Mouse (Mus musculus): ENCODE data around the gene Zfp93. TPM values are rescaled to one million over a fixed set of nuclear protein-coding genes. Genes with fewer than 3 reads are reported as not detected.
"Not testable (repeated sequence)": the region's sequence is repeated elsewhere in the genome, so short reads cannot be mapped to it uniquely, and the experiment has no call there.

Gene Zfp93
- total and polyA plus RNA-seq, 3 experiments, result not detected

- TF ChIP-seq RAD21 (IDR thresholded peaks at IDR 0.05; ENCODE audit: low read depth, low read length) (no peak), ZC3H11A (IDR thresholded peaks at IDR 0.05; ENCODE audit: low read depth, low read length) (no peak), ZMIZ1 (IDR thresholded peaks at IDR 0.05; ENCODE audit: low read depth, low read length) (no peak), POLR2AphosphoS2 (IDR thresholded peaks at IDR 0.05; ENCODE audit: low read length) (no peak), GATA1 (IDR thresholded peaks at IDR 0.05; ENCODE audit: low read depth, low read length) (no peak), MAX (IDR thresholded peaks at IDR 0.05; ENCODE audit: low read length) (no peak), TCF12 (IDR thresholded peaks at IDR 0.05; ENCODE audit: low read depth, low read length) (no peak), MYC (IDR thresholded peaks at IDR 0.05; ENCODE audit: low read depth, low read length) (no peak), ETS1 (IDR thresholded peaks at IDR 0.05; ENCODE audit: low read depth, low read length) (no peak), POLR2A (IDR thresholded peaks at IDR 0.05; ENCODE audit: control insufficient read depth in 1 of 2, insufficient read depth in 1 of 2, low read depth in 1 of 2, low read length in 2 of 2, poor library complexity in 1 of 2) (no peak), KAT2A (conservative IDR thresholded peaks at IDR 0.05; ENCODE audit: low read depth, low read length) (no peak), GABPA (IDR thresholded peaks at IDR 0.05; ENCODE audit: low read depth, low read length) (no peak), TBP (IDR thresholded peaks at IDR 0.05; ENCODE audit: low read depth, low read length) (no peak), NELFE (IDR thresholded peaks at IDR 0.05; ENCODE audit: low read depth, low read length) (no peak), ZKSCAN1 (IDR thresholded peaks at IDR 0.05; ENCODE audit: low read depth, low read length) (no peak), POLR2AphosphoS5 (IDR thresholded peaks at IDR 0.05; ENCODE audit: borderline replicate concordance, low read depth, low read length) (no peak), MYB (IDR thresholded peaks at IDR 0.05; ENCODE audit: low read depth, low read length) (no peak)
- Histone ChIP-seq H3K79me2 (ENCODE audit: control insufficient read depth, insufficient read depth, low read length, poor library complexity) (no peaks in the 10 kb centered on the region), H3K4me3 (ENCODE audit: control insufficient read depth in 1 of 2, insufficient read depth in 1 of 2, low read depth in 2 of 2, low read length in 2 of 2) (no peak overlapping the region), H3K27ac (ENCODE audit: control insufficient read depth, low read depth, low read length) (no peak overlapping the region), H3K27me3 (ENCODE audit: control insufficient read depth in 1 of 2, insufficient read depth in 2 of 2, low read length in 2 of 2) (no peaks in the 10 kb centered on the region), H3K9me3 (replicated peaks; ENCODE audit: insufficient read depth, low read length) (no peaks in the 10 kb centered on the region), H3K36me3 (ENCODE audit: control insufficient read depth in 1 of 2, insufficient read depth in 2 of 2, low read length in 2 of 2) (no peaks in the 10 kb centered on the region), H3K4me1 (ENCODE audit: control insufficient read depth in 1 of 2, insufficient read depth in 2 of 2, low read length in 2 of 2) (no peaks in the 10 kb centered on the region), H3K9ac (ENCODE audit: control insufficient read depth, low read depth, low read length, poor library complexity, severe bottlenecking) (no peak overlapping the region)
- DNase-seq (ENCODE audit: low read depth, low spot score), result no peak
Observed at GRCm38 (mm10) chr7:24274456-24274855, 4.2 kb downstream of the Zfp93 start.

- H3K4me3 ChIP-seq (ENCODE audit: control insufficient read depth in 1 of 2, insufficient read depth in 1 of 2, low read depth in 2 of 2, low read length in 2 of 2); H3K79me2 ChIP-seq (ENCODE audit: control insufficient read depth, insufficient read depth, low read length, poor library complexity); H3K27me3 ChIP-seq (ENCODE audit: control insufficient read depth in 1 of 2, insufficient read depth in 2 of 2, low read length in 2 of 2); H3K9ac ChIP-seq (ENCODE audit: control insufficient read depth, low read depth, low read length, poor library complexity, severe bottlenecking); DNase-seq (ENCODE audit: low read depth, low spot score); H3K9me3 ChIP-seq (replicated peaks; ENCODE audit: insufficient read depth, low read length); H3K36me3 ChIP-seq (ENCODE audit: control insufficient read depth in 1 of 2, insufficient read depth in 2 of 2, low read length in 2 of 2); H3K4me1 ChIP-seq (ENCODE audit: control insufficient read depth in 1 of 2, insufficient read depth in 2 of 2, low read length in 2 of 2); H3K27ac ChIP-seq (ENCODE audit: control insufficient read depth, low read depth, low read length): not testable (repeated sequence)
Observed at GRCm38 (mm10) chr7:24278771-24279170, 8.6 kb downstream of the Zfp93 start.
